Mouse (Mus musculus): Measurements from ENCODE around the gene Cyp4f39.

Gene Cyp4f39

GRCm38 (mm10) chr17:32452482-32452881, at the start of gene Cyp4f39:
Cyp4f39 (plus strand) TSS chr17:32452723.
- DNase-seq (ENCODE audit: extremely low read depth, insufficient read length, low spot score), result no peak

GRCm38 (mm10) chr17:32402779-32403157, 49.8 kb upstream of the Cyp4f39 start:
- DNase-seq (ENCODE audit: extremely low read depth, insufficient read length, low spot score), result no peak

GRCm38 (mm10) chr17:32403417-32403816, 49.1 kb upstream of the Cyp4f39 start, which contains the start of gene Rasal3:
Rasal3 (minus strand) TSS chr17:32403583.
- DNase-seq (ENCODE audit: extremely low read depth, insufficient read length, low spot score), result no peak

- DNase-seq (ENCODE audit: extremely low read depth, insufficient read length, low spot score), result no peak
These were observed 40.6 kb upstream of the Cyp4f39 start for GRCm38 (mm10) chr17:32411898-32412297.

- DNase-seq (ENCODE audit: extremely low read depth, insufficient read length, low spot score), result no peak
These were observed 37.0 kb upstream of the Cyp4f39 start for GRCm38 (mm10) chr17:32415417-32416020.

- DNase-seq (ENCODE audit: extremely low read depth, insufficient read length, low spot score), result no peak
These were observed 35.8 kb upstream of the Cyp4f39 start for GRCm38 (mm10) chr17:32416771-32417170.

- DNase-seq (ENCODE audit: extremely low read depth, insufficient read length, low spot score), result no peak
These were observed 32.5 kb upstream of the Cyp4f39 start for GRCm38 (mm10) chr17:32419989-32420388.

GRCm38 (mm10) chr17:32420781-32421180, 31.7 kb upstream of the Cyp4f39 start:
- no peak for DNase-seq (ENCODE audit: extremely low read depth, insufficient read length, low spot score)

GRCm38 (mm10) chr17:32424034-32424433, 28.5 kb upstream of the Cyp4f39 start, which contains the start of gene Pglyrp2:
Pglyrp2 (minus strand) TSS chr17:32424167.
- no peak for DNase-seq (ENCODE audit: extremely low read depth, insufficient read length, low spot score)

- no peak for DNase-seq (ENCODE audit: extremely low read depth, insufficient read length, low spot score)
These were observed 25.9 kb upstream of the Cyp4f39 start for GRCm38 (mm10) chr17:32426610-32427009.

GRCm38 (mm10) chr17:32431972-32432371, 20.6 kb upstream of the Cyp4f39 start:
- DNase-seq (ENCODE audit: extremely low read depth, insufficient read length, low spot score), result no peak

GRCm38 (mm10) chr17:32434324-32434723, 18.2 kb upstream of the Cyp4f39 start:
- DNase-seq (ENCODE audit: extremely low read depth, insufficient read length, low spot score), result no peak

- DNase-seq (ENCODE audit: extremely low read depth, insufficient read length, low spot score), result no peak
These were observed 17.4 kb upstream of the Cyp4f39 start for GRCm38 (mm10) chr17:32435151-32435550.

GRCm38 (mm10) chr17:32437106-32437505, 15.4 kb upstream of the Cyp4f39 start:
- no peak for DNase-seq (ENCODE audit: extremely low read depth, insufficient read length, low spot score)

GRCm38 (mm10) chr17:32443245-32443644, 9.3 kb upstream of the Cyp4f39 start:
- DNase-seq (ENCODE audit: extremely low read depth, insufficient read length, low spot score), result no peak

GRCm38 (mm10) chr17:32445016-32445415, 7.5 kb upstream of the Cyp4f39 start:
- no peak for DNase-seq (ENCODE audit: extremely low read depth, insufficient read length, low spot score)

GRCm38 (mm10) chr17:32447195-32447594, 5.3 kb upstream of the Cyp4f39 start:
- no peak for DNase-seq (ENCODE audit: extremely low read depth, insufficient read length, low spot score)

- DNase-seq (ENCODE audit: extremely low read depth, insufficient read length, low spot score), result no peak
These were observed 3.5 kb upstream of the Cyp4f39 start for GRCm38 (mm10) chr17:32449042-32449441.

GRCm38 (mm10) chr17:32450844-32451537, 1.5 kb upstream of the Cyp4f39 start:
- no peak for DNase-seq (ENCODE audit: extremely low read depth, insufficient read length, low spot score)

- DNase-seq (ENCODE audit: extremely low read depth, insufficient read length, low spot score), result no peak
These were observed 1.7 kb downstream of the Cyp4f39 start for GRCm38 (mm10) chr17:32454188-32454587.

GRCm38 (mm10) chr17:32454997-32455396, 2.5 kb downstream of the Cyp4f39 start:
- no peak for DNase-seq (ENCODE audit: extremely low read depth, insufficient read length, low spot score)

GRCm38 (mm10) chr17:32468494-32468893, 16.0 kb downstream of the Cyp4f39 start:
- DNase-seq (ENCODE audit: extremely low read depth, insufficient read length, low spot score), result no peak
